ENCODE assay signal across 16 mouse cellular contexts in genomic region chr7:49454601-49455000, GRCm38 (mm10).
"Had no signal": no experiment of that assay in that cellular context is flagged by ENCODE, and none has a peak within 500 bp of the region (broad histone marks: within the 10 kb centered on the region; RNA-seq: fewer than 3 reads in every experiment).

No protein-coding gene starts in this region.

- H3K4me1 ChIP-seq: megakaryocyte, embryonic 14.5 days had no signal

- H3K9me3 ChIP-seq: limb, embryonic 13.5 days; midbrain, embryonic 12.5 days; neural tube, embryonic 12.5 days; stomach, embryonic 15.5 days had no signal

- H3K4me3 ChIP-seq: limb, embryonic 13.5 days; megakaryocyte, embryonic 14.5 days; midbrain, embryonic 12.5 days; neural tube, embryonic 12.5 days; stomach, embryonic 15.5 days had no signal

- H3K27ac ChIP-seq: limb, embryonic 13.5 days; liver, embryonic 14.5 days; midbrain, embryonic 12.5 days; neural tube, embryonic 12.5 days; stomach, embryonic 15.5 days had no signal

- H3K9ac ChIP-seq: limb, embryonic 13.5 days; liver, embryonic 14.5 days; midbrain, embryonic 12.5 days; neural tube, embryonic 12.5 days; stomach, embryonic 15.5 days had no signal

- DNase-seq: kidney, adult 8-10 months; kidney, postnatal 36 days; layer of hippocampus, adult 9-11 months; left cerebral cortex, postnatal 4 days; lung, adult 18-20 months; retina, postnatal 1 day; right cerebral cortex, postnatal 4 days; spleen, adult 18-20 months; thymus, adult 2 months; thymus, postnatal 25 days had no signal

- H3K4me2 ChIP-seq: limb, embryonic 13.5 days; midbrain, embryonic 12.5 days; neural tube, embryonic 12.5 days; stomach, embryonic 15.5 days had no signal

- H3K36me3 ChIP-seq: limb, embryonic 13.5 days; stomach, embryonic 15.5 days had no signal

- H3K27me3 ChIP-seq: neural tube, embryonic 12.5 days; stomach, embryonic 15.5 days had no signal
